Mouse (Mus musculus) G1E (cell line): Measurements from ENCODE around the gene Spata25. TPM values are rescaled to one million over a fixed set of nuclear protein-coding genes. Genes with fewer than 3 reads are reported as not detected.

Experiments used
- ATAC-seq: 2 replicates; pipeline ENCODE4 v1.8.0; 2016; ENCODE audit warnings: mild to moderate bottlenecking; ENCODE audit not compliant: insufficient number of reproducible peaks, poor library complexity, low FRiP score, severe bottlenecking; ENCODE audit errors: extremely low read depth
- DNase-seq: peaks from one replicate; pipeline ENCODE4 v3.0.0; 2012; ENCODE audit warnings: low spot score
- H3K27me3 ChIP-seq: 2 replicates; pipeline ENCODE4 v1.6.1; 2012; ENCODE audit warnings: mild to moderate bottlenecking, low read length, inconsistent platforms; ENCODE audit not compliant: insufficient read depth
- H3K36me3 ChIP-seq: replicated peaks from 2 replicates; pipeline ENCODE3; 2012; ENCODE audit warnings: mild to moderate bottlenecking, inconsistent platforms
- H3K4me1 ChIP-seq: 2 replicates; pipeline ENCODE4 v1.6.1; 2012; ENCODE audit warnings: low read depth, low read length, inconsistent platforms, mixed read lengths; ENCODE audit not compliant: insufficient read depth
- H3K4me3 ChIP-seq: 2 replicates; pipeline ENCODE4 v1.5.1; 2012; ENCODE audit warnings: low read depth, mild to moderate bottlenecking, inconsistent platforms, low read length, moderate library complexity, mixed read lengths
- H3K9me3 ChIP-seq: replicated peaks from 2 replicates; pipeline ENCODE4 v1.6.1; 2012; ENCODE audit warnings: inconsistent platforms
- CTCF ChIP-seq: IDR thresholded peaks from 2 replicates; pipeline ENCODE4 v1.5.1; 2012; ENCODE audit warnings: low read depth, low read length, inconsistent platforms, mixed read lengths
- GATA1 ChIP-seq: IDR thresholded peaks from 2 replicates; pipeline ENCODE4 v1.6.1; 2012; ENCODE audit warnings: borderline replicate concordance, low read length, inconsistent platforms, mixed read lengths
- GATA2 ChIP-seq: IDR thresholded peaks from 2 replicates; pipeline ENCODE4 v1.6.1; 2012; ENCODE audit warnings: low read depth, low read length, inconsistent platforms, borderline replicate concordance
- POLR2AphosphoS5 ChIP-seq: IDR thresholded peaks from 2 replicates; pipeline ENCODE4 v1.6.1; 2012; ENCODE audit warnings: low read depth, low read length, inconsistent platforms; ENCODE audit not compliant: insufficient replicate concordance
- TAL1 ChIP-seq: conservative IDR thresholded peaks from 2 replicates; pipeline ENCODE4 v1.6.1; 2012; ENCODE audit warnings: low read depth, low read length, inconsistent platforms, mixed read lengths
- polyA plus RNA-seq: library from polyadenylated mRNA; stranded (reverse); fragments of >175 nt; gene quantifications from 2 replicates; pipeline ENCODE4 v1.2.3, GENCODE M21; 2012
- total RNA-seq, 2 experiments: library from RNA; stranded (forward) in 1 of 2; stranded (reverse) in 1 of 2; fragments of 200-1000 nt in 1 of 2; fragments of >200 nt in 1 of 2; fragmentation: Nextera tagmentation in 1 of 2; gene quantifications; 2 replicates each; pipeline ENCODE4 v1.2.3; 2014 to 2017

Spata25 gene
- total and polyA plus RNA-seq, 3 experiments, result not detected

GRCm38 (mm10) chr2:164861094-164861493 is 32.8 kb upstream of the Spata25 start:
- TF ChIP-seq GATA1, result no peak
- TF ChIP-seq CTCF, result no peak
- no peak for TF ChIP-seq GATA2
- TF ChIP-seq TAL1, result no peak
- TF ChIP-seq POLR2AphosphoS5, result no peak

GRCm38 (mm10) chr2:164859640-164860432 is 31.5 kb upstream of the Spata25 start:
- 0 out of 2 replicates have a peak, but pooled peaks cover 3% of the 10 kb centered on the region for H3K9me3 ChIP-seq
- H3K27me3 ChIP-seq, result peaks cover 48% of the 10 kb centered on the region
- ATAC-seq (no peak), DNase-seq (no peak)
- peaks cover 18% of the 10 kb centered on the region for H3K4me1 ChIP-seq
- TF ChIP-seq CTCF (no peak), GATA1 (no peak), POLR2AphosphoS5 (no peak), TAL1 (no peak), GATA2 (no peak)
- no peak overlapping the region for H3K4me3 ChIP-seq
- no peaks in the 10 kb centered on the region for H3K36me3 ChIP-seq

More at GRCm38 (mm10) chr2:164861094-164861493, 32.8 kb upstream of the Spata25 start:
- Histone ChIP-seq H3K27me3 (peaks cover 47% of the 10 kb centered on the region), H3K36me3 (no peaks in the 10 kb centered on the region), H3K4me1 (peaks cover 18% of the 10 kb centered on the region), H3K4me3 (no peak overlapping the region), H3K9me3 (0 out of 2 replicates have a peak, but pooled peaks cover 3% of the 10 kb centered on the region)
- ATAC-seq (no peak), DNase-seq (no peak)

GRCm38 (mm10) chr2:164859155-164859554 is 30.8 kb upstream of the Spata25 start:
- peaks cover 54% of the 10 kb centered on the region for H3K27me3 ChIP-seq

GRCm38 (mm10) chr2:164857842-164858553 is 29.7 kb upstream of the Spata25 start:
- Histone ChIP-seq H3K9me3 (0 out of 2 replicates have a peak, but pooled peaks cover 3% of the 10 kb centered on the region), H3K27me3 (peaks cover 57% of the 10 kb centered on the region), H3K4me3 (no peak overlapping the region), H3K36me3 (no peaks in the 10 kb centered on the region), H3K4me1 (peaks cover 14% of the 10 kb centered on the region)
- DNase-seq, result no peak
- ATAC-seq, result no peak
- TF ChIP-seq GATA2, result no peak
- no peak for TF ChIP-seq TAL1
- no peak for TF ChIP-seq POLR2AphosphoS5

More at GRCm38 (mm10) chr2:164859155-164859554, 30.8 kb upstream of the Spata25 start:
- ATAC-seq, result no peak
- no peak for TF ChIP-seq CTCF
- TF ChIP-seq GATA1, result no peak
- no peak for TF ChIP-seq TAL1
- TF ChIP-seq GATA2, result no peak
- TF ChIP-seq POLR2AphosphoS5, result no peak
- Histone ChIP-seq H3K4me1 (peaks cover 14% of the 10 kb centered on the region), H3K9me3 (0 out of 2 replicates have a peak, but pooled peaks cover 3% of the 10 kb centered on the region), H3K36me3 (no peaks in the 10 kb centered on the region), H3K4me3 (no peak overlapping the region)
- DNase-seq, result no peak

- Histone ChIP-seq H3K4me3 (peak within 1 kb of the TSS; percentile 9; the same call in 1 of the 2 replicates), H3K9me3 (0 out of 2 replicates have a peak, but pooled peaks cover 3% of the 10 kb centered on the region), H3K27me3 (peaks cover 63% of the 10 kb centered on the region), H3K36me3 (no peaks in the 10 kb centered on the region), H3K4me1 (peaks cover 14% of the 10 kb centered on the region)
- no peak for TF ChIP-seq GATA1
- ATAC-seq (no peak), DNase-seq (no peak)
These were observed 28.9 kb upstream of the Spata25 start, which contains the start of gene Pltp for GRCm38 (mm10) chr2:164857101-164857821. Gene Pltp (minus strand): TSS chr2:164857711.
